Mouse (Mus musculus) spleen, postnatal 36 days (tissue): ENCODE results near the gene Apobr.

Experiments used
- DNase-seq, 2 experiments: peaks; one replicate each; pipeline ENCODE4 v3.0.0; 2022; ENCODE audit warnings: low spot score in 2 of 2, mixed read lengths in 1 of 2

The Apobr gene

DNA sequence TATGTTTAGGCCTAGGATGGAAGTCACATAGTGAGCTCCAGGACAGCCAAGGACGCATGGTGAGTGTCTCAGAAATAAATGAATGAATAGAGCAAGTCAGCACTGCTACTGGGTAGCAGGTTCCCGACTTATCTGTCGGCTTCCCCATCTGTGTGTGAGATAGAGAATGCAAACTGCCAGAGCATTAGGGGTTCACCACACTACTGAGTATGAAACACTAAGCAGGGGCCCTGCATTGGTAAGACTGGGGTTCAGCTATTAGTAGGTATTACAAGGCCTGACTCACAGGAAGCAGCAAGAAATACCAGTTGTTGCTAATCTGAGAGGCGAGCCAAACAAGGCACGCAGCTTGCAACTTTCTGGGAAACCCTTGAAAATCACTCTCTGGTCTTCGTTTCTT lies 14.2 kb downstream of the Apobr start:
- no peak for DNase-seq

GRCm38 (mm10) chr7:126601896-126602295 lies 17.2 kb downstream of the Apobr start:
- no peak for DNase-seq

DNA sequence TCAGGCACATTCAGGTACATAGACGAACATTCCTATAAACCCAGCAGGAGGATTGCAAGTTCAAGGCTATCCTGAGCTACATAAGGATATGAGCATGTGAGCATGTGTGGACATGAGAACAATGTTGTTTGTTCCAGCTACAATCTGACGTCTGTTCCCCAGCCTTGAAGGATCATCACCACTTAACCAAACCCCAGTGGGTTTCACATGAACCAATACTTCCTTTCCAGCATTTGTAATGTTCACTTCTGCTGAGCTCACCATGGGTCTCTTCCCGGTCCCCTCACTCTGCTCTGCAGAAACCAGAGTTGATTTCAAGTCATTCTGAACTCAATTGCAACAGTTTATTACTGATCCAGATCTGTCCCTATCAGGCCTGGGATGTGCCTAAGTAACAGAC lies 17.9 kb downstream of the Apobr start:
- no peak for DNase-seq

- no peak for DNase-seq
Observed at GRCm38 (mm10) chr7:126606611-126607010, 21.9 kb downstream of the Apobr start.

GRCm38 (mm10) chr7:126607064-126607463 lies 22.3 kb downstream of the Apobr start:
- DNase-seq: no peak

DNA sequence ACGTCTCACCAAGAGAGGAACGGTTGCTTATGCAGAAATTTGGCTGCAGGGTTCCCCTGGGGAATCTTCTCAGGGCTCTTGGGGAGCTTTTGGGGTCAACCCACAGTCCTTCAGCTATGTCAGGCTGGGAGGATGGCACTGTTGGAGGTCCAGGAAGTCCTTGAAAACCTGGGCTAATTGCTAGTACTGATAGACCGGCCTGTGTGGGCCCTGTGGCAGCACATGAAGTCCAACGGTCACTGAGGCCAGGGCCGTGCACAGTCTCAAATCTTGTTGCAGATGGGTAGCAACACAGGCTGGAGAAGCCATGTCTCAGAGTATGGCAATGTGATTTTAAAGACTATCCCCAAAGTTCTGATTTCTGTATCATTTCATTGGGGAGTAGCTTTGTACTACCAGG lies 23.1 kb downstream of the Apobr start:
- DNase-seq: no peak

DNA sequence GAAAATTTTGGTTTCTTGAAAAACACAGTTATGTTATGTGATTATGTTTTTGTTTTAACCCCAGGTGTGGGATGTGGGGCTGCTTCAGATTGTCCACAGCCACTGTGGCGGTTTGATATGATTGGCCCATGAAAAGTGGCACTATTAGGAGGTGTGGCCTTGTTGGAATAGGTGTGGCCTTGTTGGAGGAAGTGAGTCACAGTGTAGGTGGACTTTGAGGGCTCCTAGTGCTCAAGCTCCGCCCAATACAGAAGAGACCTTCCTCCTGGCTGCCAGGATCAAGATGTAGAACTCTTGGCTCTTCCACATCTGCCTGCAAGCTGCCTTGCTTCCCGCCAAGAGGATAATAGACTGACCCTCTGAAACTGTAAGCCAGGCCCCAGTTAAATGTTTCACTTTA lies 28.0 kb downstream of the Apobr start:
- no peak for DNase-seq

DNA sequence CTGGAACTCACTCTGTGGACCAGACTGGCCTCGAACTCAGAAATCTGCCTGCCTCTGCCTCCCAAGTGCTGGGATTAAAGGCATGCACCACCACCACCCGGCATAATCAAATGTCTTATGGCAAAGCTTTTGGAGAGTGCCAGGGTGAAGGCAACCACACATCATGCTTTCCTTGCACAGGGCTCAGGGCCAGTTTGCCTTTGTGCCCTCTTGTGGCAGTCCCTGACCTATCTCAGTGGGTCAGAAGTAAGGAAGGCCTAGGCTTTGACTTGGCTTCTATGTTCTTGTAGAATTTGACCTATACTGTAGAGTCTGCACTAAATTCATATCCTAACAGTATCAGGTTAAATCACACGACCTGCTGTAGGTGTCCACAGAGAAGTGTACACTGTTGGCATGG lies 32.0 kb downstream of the Apobr start:
- DNase-seq: no peak

DNA sequence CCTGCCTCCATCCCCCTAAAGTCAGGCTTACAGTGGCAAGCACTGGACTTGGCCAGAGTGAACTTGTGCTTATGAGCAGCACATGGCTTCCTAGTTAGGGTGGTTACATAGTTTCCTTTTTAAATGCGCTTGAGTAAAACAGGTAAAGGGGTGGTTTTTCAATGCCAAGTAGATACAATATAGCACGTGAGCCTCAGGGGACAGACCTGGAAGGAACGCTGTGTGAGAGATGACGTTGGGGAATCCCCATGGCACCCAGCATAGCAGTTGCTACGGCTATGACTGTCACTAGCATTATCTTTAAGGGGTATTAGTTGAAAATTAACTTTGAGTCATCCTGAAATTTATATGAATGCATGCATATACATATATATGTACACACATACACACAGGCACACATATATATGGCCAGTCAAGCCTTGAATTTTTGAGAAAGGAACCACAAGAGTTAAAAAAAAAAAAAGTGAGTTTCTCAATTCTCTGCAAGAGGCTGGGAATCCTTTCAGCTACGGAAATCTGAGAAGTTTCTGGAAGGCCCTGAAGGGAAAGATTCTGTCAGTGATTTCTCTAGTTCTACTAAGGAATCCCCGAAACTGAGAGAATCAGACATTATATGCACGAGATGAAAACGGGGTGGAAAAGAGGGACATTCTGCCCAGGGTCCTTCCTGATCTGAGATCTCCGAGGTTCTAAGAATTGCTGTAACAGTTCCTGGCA lies 35.0 kb downstream of the Apobr start:
- DNase-seq: no peak

DNA sequence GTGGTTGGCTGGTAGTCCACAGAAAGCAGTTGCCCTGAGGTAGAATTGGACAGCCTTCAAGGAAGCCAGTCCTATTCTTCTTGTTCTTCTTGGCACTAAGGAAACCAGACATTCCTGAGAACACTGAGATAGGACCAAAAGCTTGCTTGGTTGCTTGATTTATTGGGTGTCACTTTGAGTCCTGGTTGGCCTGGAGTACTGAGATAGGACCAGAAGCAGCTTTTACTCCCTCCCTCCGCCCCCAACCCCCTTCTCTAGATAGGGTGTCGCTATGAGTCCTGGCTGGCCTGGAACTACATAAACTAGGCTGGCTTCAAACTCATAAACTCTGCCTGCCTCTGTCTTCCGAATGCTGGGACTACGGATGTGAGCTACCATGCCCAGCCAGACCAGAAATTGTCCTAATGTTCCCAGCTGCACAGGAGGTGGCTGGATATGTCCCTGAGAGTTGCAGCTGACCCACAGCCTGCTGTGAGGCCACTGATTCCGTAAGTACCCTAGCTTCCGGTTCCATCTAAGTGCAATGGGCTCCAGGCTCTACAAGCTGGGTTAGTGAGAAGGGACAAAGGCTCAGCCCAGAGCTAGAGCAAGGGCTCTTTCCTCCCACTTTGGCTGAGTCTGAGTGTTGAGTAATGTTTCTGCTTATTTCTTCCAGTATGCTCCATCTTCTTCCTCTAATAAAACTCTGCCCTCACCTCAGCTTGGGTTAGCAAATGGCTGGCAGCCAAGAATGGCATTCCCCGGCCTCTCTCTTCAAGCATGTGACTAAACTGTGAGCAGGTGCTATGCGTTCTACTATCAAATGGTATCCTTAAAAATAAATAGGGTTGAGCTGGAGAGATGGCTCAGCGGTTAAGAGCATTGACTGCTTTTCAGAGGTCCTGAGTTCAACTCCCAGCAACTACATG lies 37.0 kb downstream of the Apobr start:
- DNase-seq: no peak

DNA sequence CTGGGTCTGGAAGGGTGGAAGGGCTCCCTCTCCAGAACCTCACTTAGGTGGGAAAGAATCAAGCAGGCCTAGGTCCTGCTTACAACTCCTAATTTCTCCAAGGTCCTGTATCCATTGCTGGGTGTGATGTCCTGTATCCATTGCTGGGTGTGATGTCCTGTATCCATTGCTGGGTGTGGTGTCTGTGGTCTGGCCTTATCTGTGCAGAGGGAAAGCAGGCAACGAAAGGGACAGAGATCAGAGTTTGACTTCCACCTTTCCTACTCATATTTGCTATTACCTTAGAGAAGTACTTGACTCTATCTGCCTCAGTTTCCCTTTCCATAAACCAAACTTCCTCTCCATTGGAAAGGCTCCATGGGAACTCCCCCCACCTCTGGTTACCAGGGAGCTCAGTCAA lies 38.6 kb downstream of the Apobr start:
- no peak for DNase-seq

DNA sequence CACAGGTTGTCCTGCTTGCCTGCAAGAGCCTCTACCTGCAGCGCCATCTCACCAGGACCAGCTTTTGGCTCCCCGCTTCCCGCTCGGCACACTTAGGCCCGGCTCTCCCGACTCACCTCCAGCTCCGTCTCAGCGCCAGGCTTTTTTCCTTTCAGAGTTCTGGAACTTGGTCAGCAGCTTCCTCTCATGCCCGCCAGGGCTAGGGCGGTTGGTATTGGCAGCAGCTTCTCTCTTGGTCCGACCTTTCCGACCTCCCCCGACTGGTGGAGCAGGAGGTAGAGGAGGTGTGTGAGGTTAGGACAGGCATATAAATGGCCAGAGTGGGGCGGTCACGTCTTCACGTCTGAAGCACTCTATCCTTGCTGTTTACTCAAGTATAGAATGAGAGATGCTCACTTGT lies 40.0 kb downstream of the Apobr start:
- DNase-seq: no peak

DNA sequence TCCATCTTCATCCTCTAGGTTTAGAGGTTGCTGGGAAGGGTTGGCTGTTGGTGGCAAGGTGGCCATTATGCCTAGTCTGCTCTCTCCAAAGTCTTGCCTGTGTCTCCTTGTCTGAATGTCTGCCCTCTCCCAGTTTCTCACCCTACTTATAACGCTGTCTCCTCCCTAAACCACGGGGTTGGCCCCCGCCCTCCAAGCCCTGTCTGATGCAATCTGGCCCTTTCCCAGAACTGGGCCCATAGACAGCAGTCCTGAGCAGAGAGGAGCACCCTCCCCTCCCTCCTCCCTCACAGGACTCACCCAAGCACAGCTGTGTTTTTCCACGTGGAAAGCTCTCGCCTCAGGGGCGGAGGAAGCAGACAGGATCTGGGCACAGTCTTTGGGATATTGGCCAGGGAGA lies 40.6 kb downstream of the Apobr start:
- DNase-seq: peak; percentile 29 to 39

DNA sequence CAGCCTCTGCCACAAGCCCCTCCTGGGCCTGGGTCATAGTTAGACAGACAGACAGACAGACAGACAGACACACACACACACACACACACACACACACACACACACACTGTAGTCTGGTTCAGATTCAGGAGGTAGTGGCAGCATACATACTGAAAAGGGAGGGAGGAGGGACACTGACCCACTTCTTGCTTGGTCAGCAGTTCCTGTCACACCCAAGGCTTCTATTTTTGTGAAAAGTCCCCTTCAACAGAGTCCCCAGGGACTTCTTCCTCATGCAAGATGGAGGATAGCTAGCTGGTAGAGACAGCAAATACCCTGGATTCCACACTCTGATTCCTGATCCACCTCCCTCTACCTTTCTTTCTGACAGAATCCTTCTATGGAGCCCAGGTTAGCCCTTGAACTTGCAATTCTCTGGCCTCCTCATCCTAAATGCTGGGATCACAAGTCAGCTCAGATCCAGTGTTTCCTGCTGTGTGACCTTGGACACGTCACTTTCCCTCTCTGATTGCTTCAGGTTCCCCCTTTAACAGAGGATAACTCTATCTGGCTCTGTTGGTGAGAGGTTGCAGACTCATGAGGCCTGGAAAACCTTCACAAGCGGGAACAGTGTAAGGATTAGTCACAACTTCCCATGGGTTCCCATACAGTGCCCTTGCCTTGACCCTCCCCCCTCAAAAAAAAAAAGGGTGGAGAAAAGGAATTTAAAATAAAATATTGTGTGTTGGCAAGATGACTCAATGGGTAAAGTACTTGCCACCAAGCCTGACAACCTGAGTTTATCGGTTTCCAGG lies 41.3 kb downstream of the Apobr start:
- DNase-seq: no peak

GRCm38 (mm10) chr7:126628111-126628510 lies 43.4 kb downstream of the Apobr start:
- DNase-seq: no peak

GRCm38 (mm10) chr7:126629915-126630314 lies 45.2 kb downstream of the Apobr start:
- DNase-seq: no peak

GRCm38 (mm10) chr7:126630824-126631518 lies 46.2 kb downstream of the Apobr start, which contains the start of gene Nupr1:
TSS of gene Nupr1 (minus strand) at chr7:126630861.
- DNase-seq: no peak

GRCm38 (mm10) chr7:126632478-126632877 lies 47.7 kb downstream of the Apobr start:
- DNase-seq: no peak

- no peak for DNase-seq
Observed at GRCm38 (mm10) chr7:126635375-126635774, 50.6 kb downstream of the Apobr start.

DNA sequence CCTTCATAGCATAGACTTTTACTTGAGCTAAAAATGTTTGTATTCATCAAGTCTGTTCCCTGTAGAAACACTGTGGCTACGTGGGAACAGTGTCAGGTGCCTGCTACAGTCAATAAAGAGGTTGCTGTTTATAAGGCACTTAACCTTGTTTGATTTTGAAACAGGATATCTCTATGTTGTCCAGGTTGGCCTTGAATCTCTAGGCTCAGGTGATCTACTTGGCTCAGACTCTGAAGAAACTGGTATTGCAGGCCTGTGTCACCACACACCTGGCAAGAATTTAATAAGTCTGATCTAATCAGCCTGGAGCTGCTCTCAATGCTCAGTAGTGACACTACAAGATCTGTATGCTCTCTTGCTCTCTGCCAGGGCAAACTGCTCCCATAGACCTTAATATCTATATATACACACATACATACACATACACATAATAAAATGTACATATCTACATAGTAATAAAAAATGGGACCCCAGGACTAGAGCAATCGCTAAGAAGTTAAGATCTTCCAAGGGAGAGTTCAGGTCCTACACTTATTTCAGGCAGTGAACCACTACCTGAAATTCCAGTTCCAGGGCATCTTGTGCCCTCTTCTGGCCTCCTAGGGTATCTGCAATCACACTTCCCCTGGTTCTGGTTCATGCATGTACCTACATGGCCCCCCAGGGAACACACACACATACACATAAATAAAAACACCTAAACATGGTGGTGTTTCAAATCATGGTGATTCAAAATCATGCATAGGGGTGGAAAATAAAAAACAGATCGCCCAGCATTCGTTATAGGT lies 52.2 kb downstream of the Apobr start:
- peak; percentile 39 to 42 for DNase-seq
